Mouse (Mus musculus) ES-E14 (cell line): ENCODE measurements around the gene Ankrd10.

Experiments
- CHD2 ChIP-seq: IDR thresholded peaks from 2 replicates; pipeline ENCODE4 v1.6.1; 2014; ENCODE audit warnings: mild to moderate bottlenecking, low read depth, low read length, inconsistent platforms
- MAFK ChIP-seq: IDR thresholded peaks from 2 replicates; pipeline ENCODE4 v1.6.1; 2014; ENCODE audit warnings: mild to moderate bottlenecking, low read depth, low read length, inconsistent platforms; ENCODE audit not compliant: insufficient read depth
- ZC3H11A ChIP-seq: IDR thresholded peaks from 2 replicates; pipeline ENCODE4 v1.6.1; 2012; ENCODE audit warnings: low read depth, mild to moderate bottlenecking, inconsistent platforms, low read length, borderline replicate concordance
- ZNF384 ChIP-seq: IDR thresholded peaks from 2 replicates; pipeline ENCODE4 v1.6.1; 2012; ENCODE audit warnings: low read depth, low read length, inconsistent platforms

DNA sequence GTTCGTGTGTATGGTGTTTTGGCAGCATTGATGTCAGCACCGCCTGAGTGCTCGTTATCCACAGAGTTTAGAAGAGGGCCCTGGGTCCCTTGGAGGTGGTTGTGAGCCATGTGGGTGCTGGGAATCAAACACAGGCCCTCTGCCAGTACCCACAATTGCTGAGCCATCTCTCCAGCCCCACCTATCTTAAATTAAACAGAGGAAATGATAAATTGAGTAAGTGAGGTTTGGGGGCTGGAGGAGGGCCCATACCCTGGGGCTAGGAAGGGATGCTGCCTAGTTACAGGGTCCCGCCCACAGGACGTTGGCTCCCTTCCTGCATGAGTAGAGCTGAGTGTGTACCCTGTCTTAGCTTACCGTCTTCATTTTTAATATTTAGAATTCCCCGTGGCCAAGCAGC lies 70.8 kb downstream of the Ankrd10 start:
- TF ChIP-seq ZC3H11A: no peak
- no peak for TF ChIP-seq ZNF384
- TF ChIP-seq CHD2: no peak
- TF ChIP-seq MAFK: no peak
